Mouse (Mus musculus) layer of hippocampus, adult 2 months (tissue): Measurements from ENCODE around the gene Gm11938. TPM values are rescaled to one million over a fixed set of nuclear protein-coding genes. Genes with fewer than 3 reads are reported as not detected.
"Not testable (repeated sequence)": the region's sequence is repeated elsewhere in the genome, so short reads cannot be mapped to it uniquely, and the experiment has no call there.

Source experiments
- DNase-seq, 2 experiments: peaks; one replicate each; pipeline ENCODE4 v3.0.0; 2022; ENCODE audit warnings: low spot score in 2 of 2
- H3K27ac ChIP-seq: fragments of 200-600 bp; 2 replicates; pipeline ENCODE4 v1.8.1; 2022
- H3K4me3 ChIP-seq: fragments of 200-600 bp; 2 replicates; pipeline ENCODE4 v1.8.1; 2022; ENCODE audit warnings: mild to moderate bottlenecking
- CTCF ChIP-seq: fragments of 200-600 bp; conservative IDR thresholded peaks from 2 replicates; pipeline ENCODE4 v1.8.1; 2022; ENCODE audit warnings: antibody characterized with exemption, mild to moderate bottlenecking, moderate library complexity
- long read RNA-seq, 2 experiments: library from polyadenylated mRNA; stranded (forward); transcript quantifications; one replicate each; pipeline ENCODE4 v2.0.0; 2021; ENCODE audit warnings: borderline mapping rate in 2 of 2
- total RNA-seq, 2 experiments: library from RNA; stranded (reverse); gene quantifications; 2 replicates each; pipeline ENCODE4 v1.2.3; 2021

The Gm11938 gene
- total RNA-seq, result not detected
- long read RNA-seq, experiment 1, result 0 reads
- long read RNA-seq, experiment 2, result 0 reads

GRCm38 (mm10) chr11:99603208-99603607, at the start of gene Gm11938:
Gene Gm11938 (minus strand): TSS chr11:99603308.
- not testable (repeated sequence) for DNase-seq, H3K27ac ChIP-seq, H3K4me3 ChIP-seq

GRCm38 (mm10) chr11:99650136-99650535, 47.0 kb upstream of the Gm11938 start, which contains the start of gene Gm11555:
Gene Gm11555 (minus strand): TSS chr11:99650236.
- TF ChIP-seq CTCF, result no peak
- Histone ChIP-seq H3K27ac (no peak within 1 kb of the TSS), H3K4me3 (no peak within 1 kb of the TSS)
- no peak for DNase-seq

- Histone ChIP-seq H3K4me3 (no peak overlapping the region), H3K27ac (no peak overlapping the region)
- no peak for TF ChIP-seq CTCF
- peak in 1 of 2 experiments; percentile 13 for DNase-seq
These were observed 43.3 kb upstream of the Gm11938 start for GRCm38 (mm10) chr11:99646444-99646843.

- DNase-seq, result peak in 1 of 2 experiments; percentile 32
- Histone ChIP-seq H3K4me3 (no peak overlapping the region), H3K27ac (no peak overlapping the region)
- TF ChIP-seq CTCF, result 0 out of 2 replicates have a peak, but pooled peaks have one; percentile 22
These were observed 41.2 kb upstream of the Gm11938 start for GRCm38 (mm10) chr11:99644351-99644750.

- not testable (repeated sequence) for DNase-seq, H3K27ac ChIP-seq, H3K4me3 ChIP-seq
These were observed 40.6 kb upstream of the Gm11938 start, which contains the start of gene Krtap4-7 for GRCm38 (mm10) chr11:99643635-99644139. Gene Krtap4-7 (minus strand): TSS chr11:99644089.

- no peak for TF ChIP-seq CTCF
- no peak for DNase-seq
- Histone ChIP-seq H3K4me3 (no peak overlapping the region), H3K27ac (no peak overlapping the region)
These were observed 37.8 kb upstream of the Gm11938 start for GRCm38 (mm10) chr11:99640926-99641325.

GRCm38 (mm10) chr11:99637086-99637485, 34.0 kb upstream of the Gm11938 start:
- no peak overlapping the region for H3K4me3 ChIP-seq
- no peak overlapping the region for H3K27ac ChIP-seq
- no peak for DNase-seq
- TF ChIP-seq CTCF, result no peak

- no peak within 1 kb of the TSS for H3K4me3 ChIP-seq
- H3K27ac ChIP-seq, result no peak within 1 kb of the TSS
- TF ChIP-seq CTCF, result no peak
- no peak for DNase-seq
These were observed 31.6 kb upstream of the Gm11938 start, which contains the start of gene Krtap4-2 for GRCm38 (mm10) chr11:99634653-99635134. Gene Krtap4-2 (minus strand): TSS chr11:99635084.

GRCm38 (mm10) chr11:99633293-99633692, 30.2 kb upstream of the Gm11938 start:
- H3K27ac ChIP-seq, result no peak overlapping the region
- TF ChIP-seq CTCF, result no peak
- no peak overlapping the region for H3K4me3 ChIP-seq
- no peak for DNase-seq

- no peak overlapping the region for H3K4me3 ChIP-seq
- no peak for DNase-seq
- no peak for TF ChIP-seq CTCF
- no peak overlapping the region for H3K27ac ChIP-seq
These were observed 27.8 kb upstream of the Gm11938 start for GRCm38 (mm10) chr11:99630890-99631289.

GRCm38 (mm10) chr11:99628138-99628537, 25.0 kb upstream of the Gm11938 start, which contains the start of gene Krtap4-1:
Gene Krtap4-1 (minus strand): TSS chr11:99628238.
- no peak within 1 kb of the TSS for H3K4me3 ChIP-seq
- no peak within 1 kb of the TSS for H3K27ac ChIP-seq
- no peak for TF ChIP-seq CTCF
- DNase-seq, result no peak

- Histone ChIP-seq H3K4me3 (no peak within 1 kb of the TSS), H3K27ac (no peak within 1 kb of the TSS)
- no peak for TF ChIP-seq CTCF
- no peak for DNase-seq
These were observed 17.2 kb upstream of the Gm11938 start, which contains the start of gene Gm11562 for GRCm38 (mm10) chr11:99620335-99620734. Gene Gm11562 (minus strand): TSS chr11:99620435.

- TF ChIP-seq CTCF, result no peak
- no peak within 1 kb of the TSS for H3K27ac ChIP-seq
- H3K4me3 ChIP-seq, result no peak within 1 kb of the TSS
- no peak for DNase-seq
These were observed 11.8 kb upstream of the Gm11938 start, which contains the start of gene Krtap2-4 for GRCm38 (mm10) chr11:99614796-99615363. Gene Krtap2-4 (minus strand): TSS chr11:99614846.

- peak within 1 kb of the TSS; percentile 50 for H3K27ac ChIP-seq
These were observed 7.0 kb upstream of the Gm11938 start, which contains the start of gene Gm11937 for GRCm38 (mm10) chr11:99610089-99610488. Gene Gm11937 (minus strand): TSS chr11:99610189.

More at GRCm38 (mm10) chr11:99610089-99610488, 7.0 kb upstream of the Gm11938 start, which contains the start of gene Gm11937:
- DNase-seq, H3K4me3 ChIP-seq: not testable (repeated sequence)
